Mouse (Mus musculus): Measurements from ENCODE around the gene Gm8374.
"Not testable (repeated sequence)": the region's sequence is repeated elsewhere in the genome, so short reads cannot be mapped to it uniquely, and the experiment has no call there.

Gene Gm8374

GRCm38 (mm10) chr14:7365034-7365433 lies at the start of gene Gm8374:
Gene Gm8374 (minus strand): TSS chr14:7365134.
- TF ChIP-seq GATA4 (IDR thresholded peaks at IDR 0.05; ENCODE audit: insufficient replicate concordance, low read length): not testable (repeated sequence)

DNA sequence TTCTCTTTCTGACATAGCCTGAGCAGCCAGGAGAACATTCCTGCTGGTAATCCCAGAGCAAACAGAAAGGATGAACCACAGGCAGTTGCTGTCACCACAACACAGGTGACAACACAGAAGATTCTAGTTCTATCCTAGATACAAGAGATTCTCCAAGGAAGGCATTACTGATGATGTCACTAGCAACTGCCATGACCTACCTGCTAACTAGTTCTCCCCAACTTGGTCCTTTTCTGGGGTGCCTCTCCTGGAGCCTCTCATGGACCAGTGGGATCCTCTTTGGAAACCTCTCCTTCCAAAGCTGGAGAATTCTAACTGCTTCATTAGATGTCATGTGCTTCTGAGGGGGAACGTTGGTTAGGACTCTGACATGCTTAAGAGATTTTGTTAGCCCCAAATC lies 32.6 kb downstream of the Gm8374 start, which contains the start of gene Gm5797:
Gene Gm5797 (minus strand): TSS at position 101 of the 400 bp plus-strand sequence.
- not testable (repeated sequence) for TF ChIP-seq GATA4 (IDR thresholded peaks at IDR 0.05; ENCODE audit: insufficient replicate concordance, low read length)

- not testable (repeated sequence) for TF ChIP-seq GATA4 (IDR thresholded peaks at IDR 0.05; ENCODE audit: insufficient replicate concordance, low read length)
These were observed 50.3 kb downstream of the Gm8374 start, which contains the start of gene Gm3739 for GRCm38 (mm10) chr14:7314661-7315060. Gene Gm3739 (minus strand): TSS chr14:7315049.
